Mouse (Mus musculus) erythroblast, embryonic 14.5 days (primary cell): ENCODE results near the gene Ttc38.

ENCODE experiments used
- GATA1 ChIP-seq: IDR thresholded peaks from 2 replicates; pipeline ENCODE4 v1.6.1; 2012; ENCODE audit warnings: low read length, inconsistent platforms, mixed read lengths
- TAL1 ChIP-seq: IDR thresholded peaks from 3 replicates; pipeline ENCODE4 v1.6.1; 2012; ENCODE audit warnings: low read length, inconsistent platforms, mixed read lengths

GRCm38 (mm10) chr15:85891971-85892370, 59.9 kb downstream of the Ttc38 start:
- no peak for TF ChIP-seq GATA1
- TF ChIP-seq TAL1, result no peak
